Mouse (Mus musculus): ENCODE measurements around the gene Acss3.

Acss3 gene

GRCm38 (mm10) chr10:107123529-107124335 lies at the start of gene Acss3:
Gene Acss3, minus strand, starts transcription at chr10:107123668.
- peak; percentile 38 to 82 for DNase-seq (ENCODE audit: inconsistent age in 2 of 2, low spot score in 1 of 2)

GRCm38 (mm10) chr10:107172003-107172689 lies 48.7 kb upstream of the Acss3 start:
- no peak for DNase-seq (ENCODE audit: inconsistent age in 2 of 2, low spot score in 1 of 2)

GRCm38 (mm10) chr10:107166486-107166885 lies 43.0 kb upstream of the Acss3 start:
- no peak for DNase-seq (ENCODE audit: inconsistent age in 2 of 2, low spot score in 1 of 2)

- no peak for DNase-seq (ENCODE audit: inconsistent age in 2 of 2, low spot score in 1 of 2)
These were observed 25.3 kb upstream of the Acss3 start for GRCm38 (mm10) chr10:107148759-107149158.

- no peak for DNase-seq (ENCODE audit: inconsistent age in 2 of 2, low spot score in 1 of 2)
These were observed 20.5 kb upstream of the Acss3 start for GRCm38 (mm10) chr10:107144016-107144415.

GRCm38 (mm10) chr10:107142910-107143309 lies 19.4 kb upstream of the Acss3 start:
- DNase-seq (ENCODE audit: inconsistent age in 2 of 2, low spot score in 1 of 2), result no peak

- peak in 1 of 2 experiments; percentile 11 for DNase-seq (ENCODE audit: inconsistent age in 2 of 2, low spot score in 1 of 2)
These were observed 532 bp downstream of the Acss3 start for GRCm38 (mm10) chr10:107122744-107123528.

- DNase-seq (ENCODE audit: inconsistent age in 2 of 2, low spot score in 1 of 2), result no peak
These were observed 2.2 kb downstream of the Acss3 start for GRCm38 (mm10) chr10:107121301-107121700.

GRCm38 (mm10) chr10:107119135-107119534 lies 4.3 kb downstream of the Acss3 start:
- DNase-seq (ENCODE audit: inconsistent age in 2 of 2, low spot score in 1 of 2), result peak in 1 of 2 experiments; percentile 17

GRCm38 (mm10) chr10:107116709-107117267 lies 6.7 kb downstream of the Acss3 start:
- DNase-seq (ENCODE audit: inconsistent age in 2 of 2, low spot score in 1 of 2), result peak in 1 of 2 experiments; percentile 60

GRCm38 (mm10) chr10:107115930-107116642 lies 7.4 kb downstream of the Acss3 start:
- no peak for DNase-seq (ENCODE audit: inconsistent age in 2 of 2, low spot score in 1 of 2)

- no peak for DNase-seq (ENCODE audit: inconsistent age in 2 of 2, low spot score in 1 of 2)
These were observed 8.3 kb downstream of the Acss3 start for GRCm38 (mm10) chr10:107115121-107115520.

- DNase-seq (ENCODE audit: inconsistent age in 2 of 2, low spot score in 1 of 2), result peak in 1 of 2 experiments; percentile 30
These were observed 29.0 kb downstream of the Acss3 start for GRCm38 (mm10) chr10:107094452-107094851.

- DNase-seq (ENCODE audit: inconsistent age in 2 of 2, low spot score in 1 of 2), result no peak
These were observed 69.4 kb downstream of the Acss3 start for GRCm38 (mm10) chr10:107053846-107054624.

- no peak for DNase-seq (ENCODE audit: inconsistent age in 2 of 2, low spot score in 1 of 2)
These were observed 73.0 kb downstream of the Acss3 start for GRCm38 (mm10) chr10:107050489-107050888.

- no peak for DNase-seq (ENCODE audit: inconsistent age in 2 of 2, low spot score in 1 of 2)
These were observed 80.8 kb downstream of the Acss3 start for GRCm38 (mm10) chr10:107042656-107043055.

GRCm38 (mm10) chr10:107040837-107041236 lies 82.6 kb downstream of the Acss3 start:
- DNase-seq (ENCODE audit: inconsistent age in 2 of 2, low spot score in 1 of 2), result peak in 1 of 2 experiments; percentile 35

- DNase-seq (ENCODE audit: inconsistent age in 2 of 2, low spot score in 1 of 2), result peak in 1 of 2 experiments; percentile 39
These were observed 83.1 kb downstream of the Acss3 start for GRCm38 (mm10) chr10:107040378-107040777.

- DNase-seq (ENCODE audit: inconsistent age in 2 of 2, low spot score in 1 of 2), result peak in 1 of 2 experiments; percentile 58
These were observed 84.3 kb downstream of the Acss3 start for GRCm38 (mm10) chr10:107039211-107039610.

GRCm38 (mm10) chr10:107024254-107024653 lies 99.2 kb downstream of the Acss3 start:
- DNase-seq (ENCODE audit: inconsistent age in 2 of 2, low spot score in 1 of 2), result no peak

Data from adrenal gland, adult (tissue).